Mouse (Mus musculus) kidney, adult 2 months (tissue): ENCODE measurements at regions not wholly inside any gene's neighbourhood (a gene's known extent, or its start where the extent isn't known, plus 50 kb on each side); places are given as distances from the start of the nearest gene placed in this dataset.

Experiments used
- CTCF ChIP-seq: fragments of 200-500 bp; conservative IDR thresholded peaks from 2 replicates; pipeline ENCODE4 v1.5.1; 2011; ENCODE audit warnings: low read depth, mild to moderate bottlenecking, control low read depth, low read length, moderate library complexity, mixed read lengths; ENCODE audit not compliant: insufficient read depth, insufficient read length
- POLR2A ChIP-seq: fragments of 200-500 bp; IDR thresholded peaks from one replicate; pipeline ENCODE4 v1.6.1; 2011; ENCODE audit warnings: low read depth, low read length, control low read depth

GRCm38 (mm10) chr8:60372681-60373398, 130.2 kb downstream of the Gm10283 start:
- TF ChIP-seq CTCF (no peak), POLR2A (no peak)
